Mouse (Mus musculus): ENCODE data around the gene Tfrc. TPM values are rescaled to one million over a fixed set of nuclear protein-coding genes. Genes with fewer than 3 reads are reported as not detected.

Tfrc gene
- total and polyA plus RNA-seq, 2 experiments from 2014 or later = 35.3 to 112 TPM

- no peak overlapping the region for H3K4me3 ChIP-seq (ENCODE audit: low read depth, low read length)
- no peak overlapping the region for H3K9ac ChIP-seq
- no peaks in the 10 kb centered on the region for H3K4me1 ChIP-seq (ENCODE audit: insufficient read depth)
- peak; percentile 75 for TF ChIP-seq CTCF (IDR thresholded peaks at IDR 0.05; ENCODE audit: low read depth)
- H3K4me2 ChIP-seq (ENCODE audit: low read depth) = no peak overlapping the region
- peaks cover 49% of the 10 kb centered on the region for H3K36me3 ChIP-seq (ENCODE audit: insufficient read depth)
- no peaks in the 10 kb centered on the region for H3K27me3 ChIP-seq (ENCODE audit: insufficient read depth, low read length)
- DNase-seq (peak; percentile 79), ATAC-seq (peak; percentile 62; the same call in 1 of the 2 replicates)
- H3K9me3 ChIP-seq (ENCODE audit: low read length) = no peaks in the 10 kb centered on the region
- H3K27ac ChIP-seq (ENCODE audit: low read depth, low read length) = no peak overlapping the region
- WGBS = 35% methylated on average over 5 of the region's 5 CpGs
Observed at GRCm38 (mm10) chr16:32682194-32682593, 73.5 kb downstream of the Tfrc start.

Other genes starting within 250 kb of the Tfrc start
- 0.48 TPM in 1 of 2 replicates, not detected in the other for gene Tm4sf19, start 208.4 kb upstream of the Tfrc start, total RNA-seq (2014; rRNA removed)
- gene Tm4sf19, start 208.4 kb upstream of the Tfrc start, polyA plus RNA-seq (2015; fragmentation: Nextera tagmentation; extraction: Ambion mirVana) = not detected in 2 replicates
- gene Tctex1d2, start 189.2 kb upstream of the Tfrc start, total RNA-seq (2014; rRNA removed) = 20.5 and 21.8 TPM in 2 replicates
- gene Tctex1d2, start 189.2 kb upstream of the Tfrc start, polyA plus RNA-seq (2015; fragmentation: Nextera tagmentation; extraction: Ambion mirVana) = 58.2 and 63.2 TPM in 2 replicates
- 38.4 and 47.6 TPM in 2 replicates for gene Pcyt1a, start 178.0 kb upstream of the Tfrc start, total RNA-seq (2014; rRNA removed)
- gene Pcyt1a, start 178.0 kb upstream of the Tfrc start, polyA plus RNA-seq (2015; fragmentation: Nextera tagmentation; extraction: Ambion mirVana) = 44.6 and 47.6 TPM in 2 replicates
- not detected in 2 replicates for gene Slc51a, start 121.0 kb upstream of the Tfrc start, total RNA-seq (2014; rRNA removed)
- 0.13 and 0.25 TPM in 2 replicates for gene Slc51a, start 121.0 kb upstream of the Tfrc start, polyA plus RNA-seq (2015; fragmentation: Nextera tagmentation; extraction: Ambion mirVana)
- gene Zdhhc19, start 112.7 kb upstream of the Tfrc start, total RNA-seq (2014; rRNA removed) = not detected in 2 replicates
- gene Zdhhc19, start 112.7 kb upstream of the Tfrc start, polyA plus RNA-seq (2015; fragmentation: Nextera tagmentation; extraction: Ambion mirVana) = 0.24 TPM in 1 of 2 replicates, not detected in the other
- gene Tnk2, start 35.0 kb downstream of the Tfrc start, total RNA-seq (2014; rRNA removed) = 48.4 and 55.3 TPM in 2 replicates
- 10.3 and 13.2 TPM in 2 replicates for gene Tnk2, start 35.0 kb downstream of the Tfrc start, polyA plus RNA-seq (2015; fragmentation: Nextera tagmentation; extraction: Ambion mirVana)
- not detected in 2 replicates for gene Muc4, start 127.0 kb downstream of the Tfrc start, total RNA-seq (2014; rRNA removed)
- gene Muc4, start 127.0 kb downstream of the Tfrc start, polyA plus RNA-seq (2015; fragmentation: Nextera tagmentation; extraction: Ambion mirVana) = not detected in 2 replicates
- not detected in 2 replicates for gene Muc20, start 188.5 kb downstream of the Tfrc start, total RNA-seq (2014; rRNA removed)
- gene Muc20, start 188.5 kb downstream of the Tfrc start, polyA plus RNA-seq (2015; fragmentation: Nextera tagmentation; extraction: Ambion mirVana) = not detected in 2 replicates
- gene Smbd1, start 201.6 kb downstream of the Tfrc start, total RNA-seq (2014; rRNA removed) = not detected in 2 replicates
- gene Smbd1, start 201.6 kb downstream of the Tfrc start, polyA plus RNA-seq (2015; fragmentation: Nextera tagmentation; extraction: Ambion mirVana) = not detected in 2 replicates

All from forebrain, postnatal 0 days (tissue).